Mouse (Mus musculus): ENCODE results near the gene Nosip.
"Not testable (repeated sequence)": the region's sequence is repeated elsewhere in the genome, so short reads cannot be mapped to it uniquely, and the experiment has no call there.

The Nosip gene

GRCm38 (mm10) chr7:45090251-45090977, 28.2 kb downstream of the Nosip start:
- no peak for DNase-seq (ENCODE audit: extremely low spot score, low spot score)

- DNase-seq (ENCODE audit: extremely low spot score, low spot score): peak; percentile 54
These were observed 29.1 kb downstream of the Nosip start for GRCm38 (mm10) chr7:45091001-45091990.

GRCm38 (mm10) chr7:45092048-45092447, 29.8 kb downstream of the Nosip start, which contains the start of gene Rcn3:
TSS of gene Rcn3 (minus strand) at chr7:45092221.
- DNase-seq (ENCODE audit: extremely low spot score, low spot score): peak; percentile 90

- DNase-seq (ENCODE audit: extremely low spot score, low spot score): no peak
These were observed 30.7 kb downstream of the Nosip start for GRCm38 (mm10) chr7:45092828-45093515.

GRCm38 (mm10) chr7:45093516-45093905, 31.3 kb downstream of the Nosip start:
- no peak for DNase-seq (ENCODE audit: extremely low spot score, low spot score)

GRCm38 (mm10) chr7:45094121-45094520, 31.9 kb downstream of the Nosip start:
- DNase-seq (ENCODE audit: extremely low spot score, low spot score): no peak

- no peak for DNase-seq (ENCODE audit: extremely low spot score, low spot score)
These were observed 33.1 kb downstream of the Nosip start for GRCm38 (mm10) chr7:45095367-45095766.

GRCm38 (mm10) chr7:45095965-45096364, 33.7 kb downstream of the Nosip start:
- DNase-seq (ENCODE audit: extremely low spot score, low spot score): not testable (repeated sequence)

GRCm38 (mm10) chr7:45097479-45097878, 35.2 kb downstream of the Nosip start:
- DNase-seq (ENCODE audit: extremely low spot score, low spot score): no peak

GRCm38 (mm10) chr7:45098541-45099240, 36.5 kb downstream of the Nosip start:
- no peak for DNase-seq (ENCODE audit: extremely low spot score, low spot score)

GRCm38 (mm10) chr7:45100046-45100445, 37.8 kb downstream of the Nosip start:
- DNase-seq (ENCODE audit: extremely low spot score, low spot score): no peak

GRCm38 (mm10) chr7:45102441-45102840, 40.2 kb downstream of the Nosip start:
- DNase-seq (ENCODE audit: extremely low spot score, low spot score): no peak

GRCm38 (mm10) chr7:45102940-45103585, 40.8 kb downstream of the Nosip start:
- DNase-seq (ENCODE audit: extremely low spot score, low spot score): no peak

GRCm38 (mm10) chr7:45103652-45104180, 41.5 kb downstream of the Nosip start, which contains the start of gene Fcgrt:
TSS of gene Fcgrt (minus strand) at chr7:45103851.
- DNase-seq (ENCODE audit: extremely low spot score, low spot score): no peak

- no peak for DNase-seq (ENCODE audit: extremely low spot score, low spot score)
These were observed 42.7 kb downstream of the Nosip start for GRCm38 (mm10) chr7:45104941-45105340.

GRCm38 (mm10) chr7:45105491-45105890, 43.3 kb downstream of the Nosip start:
- no peak for DNase-seq (ENCODE audit: extremely low spot score, low spot score)

- peak; percentile 44 for DNase-seq (ENCODE audit: extremely low spot score, low spot score)
These were observed 44.2 kb downstream of the Nosip start for GRCm38 (mm10) chr7:45106441-45106840.

- no peak for DNase-seq (ENCODE audit: extremely low spot score, low spot score)
These were observed 44.9 kb downstream of the Nosip start for GRCm38 (mm10) chr7:45107052-45107645.

GRCm38 (mm10) chr7:45110089-45110488, 47.9 kb downstream of the Nosip start:
- not testable (repeated sequence) for DNase-seq (ENCODE audit: extremely low spot score, low spot score)

GRCm38 (mm10) chr7:45111940-45112339, 49.7 kb downstream of the Nosip start:
- DNase-seq (ENCODE audit: extremely low spot score, low spot score): no peak
